Mouse (Mus musculus) liver, embryonic 11.5 days (tissue): ENCODE measurements around the gene Palm2. TPM values are rescaled to one million over a fixed set of nuclear protein-coding genes. Genes with fewer than 3 reads are reported as not detected.

Experiments used
- ATAC-seq: fragments of 200-750 bp; cut with Nextera tagmentation; replicated peaks from 2 replicates; pipeline ENCODE4 v1.8.0; 2017; ENCODE audit warnings: moderate number of reproducible peaks, mild to moderate bottlenecking, moderate TSS enrichment, moderate library complexity; ENCODE audit not compliant: low FRiP score
- DNase-seq: peaks from one replicate; pipeline ENCODE4 v3.0.0-alpha.2; 2017; ENCODE audit warnings: low spot score
- H3K27ac ChIP-seq: fragments of 300-500 bp; sonication (generic); 2 replicates; pipeline ENCODE4 v1.5.1; 2014; ENCODE audit warnings: mild to moderate bottlenecking, low read depth, low read length, control low read depth
- H3K27me3 ChIP-seq: fragments of 300-500 bp; sonication (generic); replicated peaks from 2 replicates; pipeline ENCODE4 v1.6.1; 2014; ENCODE audit warnings: low read length, mixed read lengths; ENCODE audit not compliant: control insufficient read depth, insufficient read depth
- H3K36me3 ChIP-seq: fragments of 300-500 bp; sonication (generic); 2 replicates; pipeline ENCODE4 v1.6.1; 2014; ENCODE audit warnings: mild to moderate bottlenecking, low read length, moderate library complexity, mixed read lengths; ENCODE audit not compliant: control insufficient read depth, insufficient read depth
- H3K4me1 ChIP-seq: fragments of 300-500 bp; sonication (generic); replicated peaks from 2 replicates; pipeline ENCODE4 v1.6.1; 2014; ENCODE audit warnings: low read length, mixed read lengths; ENCODE audit not compliant: control insufficient read depth, insufficient read depth
- H3K4me2 ChIP-seq: fragments of 300-500 bp; sonication (generic); 2 replicates; pipeline ENCODE4 v1.6.1; 2014; ENCODE audit warnings: mild to moderate bottlenecking, control low read depth, moderate library complexity
- H3K4me3 ChIP-seq: fragments of 300-500 bp; sonication (generic); 2 replicates; pipeline ENCODE4 v1.5.1; 2014; ENCODE audit warnings: low read depth, low read length, control low read depth
- H3K9ac ChIP-seq: fragments of 300-500 bp; sonication (generic); 2 replicates; pipeline ENCODE4 v1.6.1; 2014; ENCODE audit warnings: low read depth, low read length, control low read depth
- H3K9me3 ChIP-seq: fragments of 300-500 bp; sonication (generic); 2 replicates; pipeline ENCODE4 v1.6.1; 2016; ENCODE audit warnings: low read length, inconsistent platforms, mixed read lengths; ENCODE audit not compliant: control insufficient read depth
- WGBS: fragments of 180-500 bp; shearing (Covaris S2); extraction: QIAGEN DNeasy Blood & Tissue Kit; methylation state at CpG from one replicate; pipeline ENCODE4 v1.1.7; 2014; 5-methylcytosine and 5-hydroxymethylcytosine counted together
- polyA plus RNA-seq: library from polyadenylated mRNA; unstranded; fragments of >200 nt; fragmentation: Nextera tagmentation; extraction: Ambion mirVana; gene quantifications from 2 replicates; pipeline ENCODE4 v1.2.1, GENCODE M21; 2014

The Palm2 gene
- polyA plus RNA-seq, 1 experiment from 2014 or later: 0.71 TPM

GRCm38 (mm10) chr4:57638941-57639340 lies 204.9 kb downstream of the Palm2 start:
- Histone ChIP-seq H3K36me3 (no peaks in the 10 kb centered on the region), H3K27me3 (0 out of 2 replicates have a peak, but pooled peaks cover 2% of the 10 kb centered on the region), H3K4me2 (no peak overlapping the region), H3K4me3 (no peak overlapping the region), H3K9ac (no peak overlapping the region), H3K4me1 (no peaks in the 10 kb centered on the region; the same call in 1 of the 2 replicates), H3K27ac (no peak overlapping the region), H3K9me3 (no peaks in the 10 kb centered on the region)
- DNase-seq (no peak), ATAC-seq (no peak)
- 78% methylated on average over 9 of the region's 9 CpGs for WGBS

DNA sequence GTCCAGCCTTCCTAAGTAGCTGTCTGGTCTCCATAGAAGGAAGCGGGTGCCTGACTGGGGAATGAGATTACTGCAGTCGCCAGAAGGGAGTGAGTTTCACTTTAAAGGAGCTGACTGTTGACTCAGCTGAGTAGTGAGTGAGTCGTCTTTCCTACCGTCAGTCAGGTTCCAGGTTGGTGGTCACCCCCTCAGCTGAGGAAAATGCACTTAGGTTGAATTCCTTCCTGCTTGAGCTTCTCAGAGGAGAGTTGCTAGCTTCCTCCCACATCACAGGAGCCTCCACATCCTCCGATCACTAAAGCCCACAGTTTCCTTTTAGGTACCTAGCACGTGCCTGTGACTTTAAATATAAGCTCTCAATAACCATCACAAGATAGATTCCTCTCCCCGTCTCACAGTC lies 206.2 kb downstream of the Palm2 start:
- no peak overlapping the region for H3K4me3 ChIP-seq
- DNase-seq: no peak
- H3K4me2 ChIP-seq: peak overlapping the region; percentile 12; the same call in 1 of the 2 replicates

GRCm38 (mm10) chr4:57640971-57641370 lies 206.9 kb downstream of the Palm2 start:
- no peaks in the 10 kb centered on the region; the same call in 1 of the 2 replicates for H3K4me1 ChIP-seq
- 83% methylated on average over 3 of the region's 3 CpGs for WGBS
- H3K4me2 ChIP-seq: no peak overlapping the region
- H3K27me3 ChIP-seq: 0 out of 2 replicates have a peak, but pooled peaks cover 2% of the 10 kb centered on the region
- no peak for DNase-seq
- H3K4me3 ChIP-seq: no peak overlapping the region
- no peak overlapping the region for H3K27ac ChIP-seq
- ATAC-seq: no peak
- no peaks in the 10 kb centered on the region for H3K9me3 ChIP-seq
- no peak overlapping the region for H3K9ac ChIP-seq
- H3K36me3 ChIP-seq: no peaks in the 10 kb centered on the region

More for the DNA sequence above, 206.2 kb downstream of the Palm2 start:
- 0 out of 2 replicates have a peak, but pooled peaks cover 2% of the 10 kb centered on the region for H3K27me3 ChIP-seq
- WGBS: 23% methylated on average over 7 of the region's 7 CpGs
- no peak for ATAC-seq
- H3K9me3 ChIP-seq: no peaks in the 10 kb centered on the region
- H3K27ac ChIP-seq: no peak overlapping the region
- no peaks in the 10 kb centered on the region; the same call in 1 of the 2 replicates for H3K4me1 ChIP-seq
- no peak overlapping the region for H3K9ac ChIP-seq
- no peaks in the 10 kb centered on the region for H3K36me3 ChIP-seq

- Histone ChIP-seq H3K4me2 (no peak overlapping the region), H3K27ac (no peak overlapping the region), H3K9ac (no peak overlapping the region), H3K4me3 (no peak overlapping the region), H3K4me1 (no peaks in the 10 kb centered on the region), H3K9me3 (no peaks in the 10 kb centered on the region), H3K36me3 (no peaks in the 10 kb centered on the region), H3K27me3 (no peaks in the 10 kb centered on the region)
- 36% methylated on average over 1 of the region's 1 CpGs for WGBS
- DNase-seq (no peak), ATAC-seq (no peak)
Observed at GRCm38 (mm10) chr4:57650994-57651393, 216.9 kb downstream of the Palm2 start.

- Histone ChIP-seq H3K36me3 (no peaks in the 10 kb centered on the region), H3K9ac (no peak overlapping the region), H3K9me3 (no peaks in the 10 kb centered on the region), H3K4me2 (no peak overlapping the region), H3K4me3 (no peak overlapping the region), H3K27ac (no peak overlapping the region), H3K27me3 (no peaks in the 10 kb centered on the region), H3K4me1 (no peaks in the 10 kb centered on the region)
- ATAC-seq (no peak), DNase-seq (no peak)
- WGBS: 83% methylated on average over 8 of the region's 8 CpGs
Observed at GRCm38 (mm10) chr4:57651547-57651946, 217.5 kb downstream of the Palm2 start.

- Histone ChIP-seq H3K9me3 (no peaks in the 10 kb centered on the region), H3K4me2 (no peak overlapping the region), H3K27me3 (no peaks in the 10 kb centered on the region), H3K4me3 (no peak overlapping the region), H3K36me3 (no peaks in the 10 kb centered on the region), H3K9ac (no peak overlapping the region), H3K27ac (no peak overlapping the region), H3K4me1 (no peaks in the 10 kb centered on the region)
- WGBS: 75% methylated on average over 5 of the region's 5 CpGs
- ATAC-seq (no peak), DNase-seq (no peak)
Observed at GRCm38 (mm10) chr4:57652185-57652904, 218.3 kb downstream of the Palm2 start.

- Histone ChIP-seq H3K4me1 (no peaks in the 10 kb centered on the region), H3K9me3 (no peaks in the 10 kb centered on the region), H3K27me3 (no peaks in the 10 kb centered on the region), H3K4me3 (no peak overlapping the region), H3K36me3 (no peaks in the 10 kb centered on the region), H3K27ac (no peak overlapping the region), H3K4me2 (no peak overlapping the region), H3K9ac (no peak overlapping the region)
- DNase-seq (no peak), ATAC-seq (no peak)
- 72% methylated on average over 1 of the region's 1 CpGs for WGBS
Observed at GRCm38 (mm10) chr4:57655966-57656365, 221.9 kb downstream of the Palm2 start.

DNA sequence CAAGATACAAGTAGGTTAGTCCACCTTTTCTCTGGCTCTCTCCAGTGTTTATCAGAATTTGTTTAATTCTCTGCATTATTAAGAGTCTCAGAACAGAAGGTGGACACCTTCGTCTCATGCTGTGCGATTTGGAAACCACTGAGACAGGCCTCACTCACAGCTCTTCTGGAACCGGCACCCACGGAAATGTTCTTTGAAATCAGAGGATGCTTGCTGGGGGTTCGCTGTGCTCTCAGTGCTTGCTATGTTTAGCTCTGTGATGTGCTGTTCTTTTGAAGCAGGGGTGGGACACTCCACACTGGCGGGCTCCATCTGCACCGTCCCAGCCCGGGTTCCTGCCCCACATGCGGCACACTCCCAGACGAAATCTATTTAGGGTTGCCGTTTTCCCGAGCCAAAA lies 222.3 kb downstream of the Palm2 start:
- ATAC-seq (no peak), DNase-seq (no peak)
- no peaks in the 10 kb centered on the region for H3K36me3 ChIP-seq
- WGBS: 90% methylated on average over 12 of the region's 12 CpGs
- no peaks in the 10 kb centered on the region for H3K4me1 ChIP-seq
- no peak overlapping the region for H3K9ac ChIP-seq
- no peak overlapping the region for H3K27ac ChIP-seq
- no peaks in the 10 kb centered on the region for H3K9me3 ChIP-seq
- no peak overlapping the region for H3K4me3 ChIP-seq
- no peaks in the 10 kb centered on the region for H3K27me3 ChIP-seq
- no peak overlapping the region for H3K4me2 ChIP-seq

GRCm38 (mm10) chr4:57656861-57657260 lies 222.8 kb downstream of the Palm2 start:
- no peak overlapping the region for H3K4me3 ChIP-seq
- no peaks in the 10 kb centered on the region for H3K4me1 ChIP-seq
- no peak for DNase-seq
- H3K9me3 ChIP-seq: no peaks in the 10 kb centered on the region
- no peak overlapping the region for H3K4me2 ChIP-seq
- WGBS: 75% methylated on average over 3 of the region's 3 CpGs
- no peak overlapping the region for H3K9ac ChIP-seq
- no peaks in the 10 kb centered on the region for H3K27me3 ChIP-seq
- no peak for ATAC-seq
- no peak overlapping the region for H3K27ac ChIP-seq
- no peaks in the 10 kb centered on the region for H3K36me3 ChIP-seq
